Mouse (Mus musculus) E14TG2a.4 (cell line): ENCODE results near the gene Spo11.

Experiments used
- CTCF ChIP-seq: conservative IDR thresholded peaks from 2 replicates; pipeline ENCODE4 v1.5.1; 2014; ENCODE audit warnings: low read length
- NANOG ChIP-seq: IDR thresholded peaks from 2 replicates; pipeline ENCODE4 v1.6.1; 2014; ENCODE audit warnings: borderline replicate concordance, low read length, mixed read lengths

DNA sequence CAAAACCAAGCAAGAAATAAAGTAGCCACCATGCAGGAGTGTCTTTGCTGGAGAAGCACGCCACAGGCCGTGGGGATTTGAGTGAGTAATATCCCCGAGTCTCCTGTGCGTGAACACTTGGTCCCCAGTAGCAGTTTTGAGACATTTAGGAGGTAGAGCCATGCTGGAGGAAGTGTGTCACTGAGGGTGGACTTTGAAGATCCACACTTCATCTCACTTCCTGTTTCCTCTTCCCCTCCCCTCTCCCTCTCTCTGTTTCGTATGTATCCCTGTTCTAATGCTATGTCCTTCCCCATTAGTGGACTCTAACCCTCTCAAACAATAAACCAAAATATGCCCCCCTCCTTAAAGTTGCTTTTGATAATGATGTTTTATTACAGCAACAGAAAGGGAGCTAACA, 11.0 kb upstream of the Spo11 start:
- TF ChIP-seq NANOG, result no peak
- TF ChIP-seq CTCF, result no peak
